Mouse (Mus musculus) kidney, adult 2 months (tissue): ENCODE measurements around the gene Psmd12.

Source experiments
- CTCF ChIP-seq: fragments of 200-500 bp; conservative IDR thresholded peaks from 2 replicates; pipeline ENCODE4 v1.5.1; 2011; ENCODE audit warnings: low read depth, mild to moderate bottlenecking, control low read depth, low read length, moderate library complexity, mixed read lengths; ENCODE audit not compliant: insufficient read depth, insufficient read length
- POLR2A ChIP-seq: fragments of 200-500 bp; IDR thresholded peaks from one replicate; pipeline ENCODE4 v1.6.1; 2011; ENCODE audit warnings: low read depth, low read length, control low read depth

- TF ChIP-seq POLR2A (no peak), CTCF (no peak)
Observed at GRCm38 (mm10) chr11:107545747-107546476, 66.6 kb downstream of the Psmd12 start.
